Mouse (Mus musculus) testis, adult 2 months (tissue): ENCODE results near the gene Nlk.

Experiments
- CTCF ChIP-seq: fragments of 200-500 bp; IDR thresholded peaks from 2 replicates; pipeline ENCODE4 v1.5.1; 2012; ENCODE audit warnings: low read depth, mild to moderate bottlenecking, inconsistent platforms, low read length, moderate library complexity; ENCODE audit not compliant: control insufficient read depth, insufficient read depth, insufficient replicate concordance
- POLR2A ChIP-seq: fragments of 200-500 bp; IDR thresholded peaks from 2 replicates; pipeline ENCODE4 v1.6.1; 2012; ENCODE audit warnings: low read depth, mild to moderate bottlenecking, inconsistent platforms, low read length, moderate library complexity; ENCODE audit not compliant: control insufficient read depth

DNA sequence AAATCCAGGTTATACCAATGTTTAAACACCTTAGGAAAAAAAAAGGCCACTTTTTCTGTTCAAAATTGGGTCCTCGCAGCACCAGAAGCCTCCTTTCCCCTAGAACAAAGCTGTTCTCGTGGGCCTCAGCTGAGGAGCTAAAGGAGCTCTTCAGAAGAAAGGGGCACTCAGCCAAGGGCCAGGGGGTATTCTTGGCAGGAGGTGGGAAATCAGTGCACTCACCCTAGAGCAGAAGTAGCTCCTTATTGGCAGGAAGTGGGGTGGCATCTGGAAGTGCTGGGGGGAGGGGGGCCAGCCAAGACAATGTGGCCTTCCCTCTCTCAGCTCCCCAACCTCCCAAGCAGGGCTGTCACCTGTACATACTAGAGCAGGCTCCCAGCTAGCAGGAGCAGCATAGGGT lies 172.3 kb downstream of the Nlk start:
- TF ChIP-seq CTCF = no peak
- no peak for TF ChIP-seq POLR2A
